Mouse (Mus musculus): ENCODE measurements around the gene Tmcc3.

DNA sequence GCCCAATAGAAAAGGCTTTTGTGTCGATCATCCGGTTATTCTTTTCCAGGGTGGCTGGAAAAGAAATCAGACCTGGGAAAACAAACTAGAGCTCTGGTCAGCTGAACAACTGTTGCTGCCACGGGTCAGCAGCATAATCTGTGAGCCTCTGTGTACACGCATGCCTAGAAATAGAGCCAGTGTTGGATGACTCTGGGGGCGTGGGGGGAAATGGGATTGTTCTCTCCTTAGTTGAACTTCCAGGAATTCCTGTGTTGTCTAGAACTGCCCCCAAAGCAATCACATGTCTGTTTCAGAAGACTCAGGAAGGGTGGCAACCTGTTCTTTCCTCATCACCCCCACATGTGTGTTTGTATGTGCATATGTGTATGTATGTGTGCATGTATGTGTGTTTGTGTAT lies 121.2 kb downstream of the Tmcc3 start:
- TF ChIP-seq USF1 (IDR thresholded peaks at IDR 0.05; ENCODE audit: low read depth, low read length): no peak
- TF ChIP-seq CTCF (conservative IDR thresholded peaks at IDR 0.05 in 1 of 2, IDR thresholded peaks at IDR 0.05 in 1 of 2; ENCODE audit: low read depth in 2 of 2, low read length in 2 of 2): no peak
- TF ChIP-seq TBP (conservative IDR thresholded peaks at IDR 0.05; ENCODE audit: low read depth, low read length): no peak
- no peak for TF ChIP-seq JUND (conservative IDR thresholded peaks at IDR 0.05; ENCODE audit: low read depth, low read length)
- TF ChIP-seq MAFK (IDR thresholded peaks at IDR 0.05; ENCODE audit: insufficient replicate concordance, low read length): no peak
- no peak for TF ChIP-seq POLR2A (IDR thresholded peaks at IDR 0.05; ENCODE audit: low read depth, low read length)
- TF ChIP-seq GABPA (IDR thresholded peaks at IDR 0.05; ENCODE audit: insufficient replicate concordance, low read depth, low read length): no peak
